Mouse (Mus musculus) cerebellum, adult 8-10 months (tissue): ENCODE measurements around the gene Gal3st1.
"Not testable (repeated sequence)": the region's sequence is repeated elsewhere in the genome, so short reads cannot be mapped to it uniquely, and the experiment has no call there.

Experiments
- DNase-seq: peaks from one replicate; pipeline ENCODE4 v3.0.0; 2022

Gene Gal3st1

GRCm38 (mm10) chr11:3983291-3983862, at the start of gene Gal3st1:
Gal3st1 (plus strand) TSS chr11:3983636.
- DNase-seq: no peak

- no peak for DNase-seq
Measured at GRCm38 (mm10) chr11:3933756-3934285, 49.6 kb upstream of the Gal3st1 start.

GRCm38 (mm10) chr11:3935135-3935534, 48.3 kb upstream of the Gal3st1 start:
- no peak for DNase-seq

GRCm38 (mm10) chr11:3936318-3936717, 47.1 kb upstream of the Gal3st1 start:
- no peak for DNase-seq

GRCm38 (mm10) chr11:3937321-3937874, 46.0 kb upstream of the Gal3st1 start:
- DNase-seq: no peak

GRCm38 (mm10) chr11:3941371-3941770, 42.1 kb upstream of the Gal3st1 start:
- DNase-seq: no peak

- DNase-seq: no peak
Measured at GRCm38 (mm10) chr11:3946386-3946785, 37.0 kb upstream of the Gal3st1 start.

GRCm38 (mm10) chr11:3954876-3955275, 28.6 kb upstream of the Gal3st1 start:
- not testable (repeated sequence) for DNase-seq

GRCm38 (mm10) chr11:3955371-3955770, 28.1 kb upstream of the Gal3st1 start:
- not testable (repeated sequence) for DNase-seq

GRCm38 (mm10) chr11:3960901-3961300, 22.5 kb upstream of the Gal3st1 start:
- no peak for DNase-seq

GRCm38 (mm10) chr11:3961761-3962160, 21.7 kb upstream of the Gal3st1 start:
- no peak for DNase-seq

GRCm38 (mm10) chr11:3963155-3963554, 20.3 kb upstream of the Gal3st1 start:
- no peak for DNase-seq

- DNase-seq: peak; percentile 86
Measured at GRCm38 (mm10) chr11:3963610-3964415, 19.6 kb upstream of the Gal3st1 start, which contains the start of gene Pes1. Pes1 (plus strand) TSS chr11:3963975.

GRCm38 (mm10) chr11:3964416-3965172, 18.8 kb upstream of the Gal3st1 start:
- DNase-seq: no peak

GRCm38 (mm10) chr11:3969837-3970236, 13.6 kb upstream of the Gal3st1 start:
- DNase-seq: no peak

- DNase-seq: no peak
Measured at GRCm38 (mm10) chr11:3970361-3970760, 13.1 kb upstream of the Gal3st1 start.

- DNase-seq: no peak
Measured at GRCm38 (mm10) chr11:3973081-3973480, 10.4 kb upstream of the Gal3st1 start.

GRCm38 (mm10) chr11:3974311-3974710, 9.1 kb upstream of the Gal3st1 start:
- DNase-seq: no peak

- DNase-seq: no peak
Measured at GRCm38 (mm10) chr11:3976678-3977077, 6.8 kb upstream of the Gal3st1 start, which contains the start of gene 4930556J24Rik. 4930556J24Rik (minus strand) TSS chr11:3976778.

- no peak for DNase-seq
Measured at GRCm38 (mm10) chr11:3978421-3978820, 5.0 kb upstream of the Gal3st1 start.

GRCm38 (mm10) chr11:3981536-3981935, 1.9 kb upstream of the Gal3st1 start:
- no peak for DNase-seq

GRCm38 (mm10) chr11:3982275-3983209, 894 bp upstream of the Gal3st1 start:
- no peak for DNase-seq
